Mouse (Mus musculus): ENCODE data around the gene Anks1.

DNA sequence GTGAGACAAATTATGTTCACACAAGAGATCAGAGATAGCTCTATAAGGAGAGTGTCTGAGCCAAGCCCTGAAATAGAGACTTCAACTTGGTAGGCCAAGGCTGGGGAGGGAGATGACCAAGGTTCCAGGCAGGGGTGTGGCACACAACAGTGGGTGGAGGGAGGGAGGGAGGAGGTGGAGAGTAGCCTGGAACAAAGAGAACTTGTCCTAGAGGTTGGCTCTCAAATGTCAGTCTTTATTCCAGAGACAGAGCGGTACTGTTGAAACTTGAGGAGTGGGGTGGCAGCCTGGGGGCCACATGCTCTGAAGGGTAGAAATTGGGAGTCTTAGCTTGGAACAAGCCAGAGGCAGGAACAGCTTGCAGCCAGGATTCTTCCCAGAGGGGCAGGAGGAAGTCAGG is 91.7 kb downstream of the Anks1 start:
- TF ChIP-seq CTCF (conservative IDR thresholded peaks at IDR 0.05; ENCODE audit: low read length) = no peak
- TF ChIP-seq POU5F1 (IDR thresholded peaks at IDR 0.05; ENCODE audit: borderline replicate concordance, low read length) = no peak
- TF ChIP-seq NANOG (IDR thresholded peaks at IDR 0.05; ENCODE audit: borderline replicate concordance, low read length) = no peak

Data from E14TG2a.4 (cell line).